Mouse (Mus musculus) heart, postnatal 25 days (tissue): ENCODE data around the gene Fau. TPM values are rescaled to one million over a fixed set of nuclear protein-coding genes. Genes with fewer than 3 reads are reported as not detected.
"Not testable (repeated sequence)": the region's sequence is repeated elsewhere in the genome, so short reads cannot be mapped to it uniquely, and the experiment has no call there.

ENCODE experiments used
- DNase-seq: peaks from one replicate; pipeline ENCODE4 v3.0.0; 2022; ENCODE audit warnings: low spot score
- intact Hi-C: fragments of 180-260 bp; cut with DNase I; formaldehyde crosslinking; loops from one replicate; pipeline ENCODE4 v1.15.1; 2025
- total RNA-seq, 2 experiments: library from RNA; stranded (reverse); gene quantifications; 2 replicates each; pipeline ENCODE4 v1.2.3; 2021

Fau gene
- total RNA-seq, 2 experiments from 2014 or later: 499 to 563 TPM

DNA sequence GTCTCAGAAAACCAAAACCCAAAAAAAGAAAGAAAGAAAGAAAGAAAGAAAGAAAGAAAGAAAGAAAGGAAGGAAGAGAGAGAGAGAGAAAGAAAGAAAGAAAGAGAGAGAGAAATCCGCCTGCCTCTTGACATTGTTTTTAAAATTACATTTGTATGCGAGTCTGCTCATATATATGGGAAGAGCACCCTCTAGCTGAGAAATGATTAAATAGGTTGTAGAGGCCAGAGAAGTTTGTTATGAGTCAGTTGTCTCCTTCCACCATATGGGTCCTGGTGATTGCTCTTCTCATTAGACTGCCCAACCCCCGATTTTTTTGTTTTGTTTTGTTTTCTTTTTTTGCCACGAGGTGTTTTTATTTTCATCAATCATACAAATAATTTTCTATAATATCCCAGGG lies 13.5 kb upstream of the Fau start:
- DNase-seq: not testable (repeated sequence)
- intact Hi-C loops: loop anchor here (2.0 to 5.0 kb wide), 2 partner anchors 25 to 122 kb away; partner anchors contain the start of gene Cdc42ep2

DNA sequence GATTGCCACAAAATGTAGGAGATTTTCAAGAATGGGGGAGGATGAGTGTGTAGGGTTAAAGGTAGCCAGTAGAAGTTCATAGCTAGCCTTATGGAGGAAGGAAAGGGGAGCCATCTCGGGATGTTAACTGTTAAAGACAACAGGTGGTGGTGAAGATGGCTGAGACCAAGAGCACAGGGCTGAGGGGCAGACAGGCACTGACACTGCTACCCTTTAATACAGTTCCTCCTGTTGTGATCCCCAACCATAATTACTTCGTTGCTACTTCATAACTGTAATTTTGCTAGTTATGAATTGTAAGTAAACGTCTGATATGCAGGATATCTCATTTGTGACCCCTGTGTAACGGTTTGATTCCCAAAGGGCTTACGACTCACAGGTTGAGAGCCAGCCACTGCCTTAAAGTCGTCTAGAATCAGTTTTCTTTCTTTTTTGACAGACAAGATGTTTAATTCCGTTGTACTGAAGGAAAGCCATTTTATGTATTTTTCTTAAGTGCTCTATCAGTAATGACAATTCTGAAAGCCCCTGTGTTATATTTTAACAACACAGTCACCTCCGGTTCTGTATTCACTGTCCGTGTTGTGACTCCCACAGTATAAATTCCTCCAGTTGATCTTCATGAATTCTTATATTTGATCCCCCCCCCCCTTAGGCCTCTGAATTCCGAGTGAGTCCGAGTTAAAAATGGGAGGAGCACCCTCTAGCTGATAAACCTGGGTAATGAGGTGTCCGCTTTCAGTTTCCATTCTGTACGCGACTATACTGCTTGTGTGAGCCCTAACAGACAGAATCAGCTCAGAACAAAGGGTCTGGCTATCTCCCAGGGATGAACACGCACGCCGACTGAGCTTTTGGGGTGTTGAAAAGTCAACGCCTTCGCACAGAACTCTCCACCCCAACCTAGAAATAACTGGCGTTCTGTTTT lies 12.0 kb upstream of the Fau start:
- DNase-seq: no peak
- intact Hi-C loops: loop anchor here (2.0 to 5.0 kb wide), 2 partner anchors 27 to 72 kb away; partner anchors contain the start of gene Sac3d1

DNA sequence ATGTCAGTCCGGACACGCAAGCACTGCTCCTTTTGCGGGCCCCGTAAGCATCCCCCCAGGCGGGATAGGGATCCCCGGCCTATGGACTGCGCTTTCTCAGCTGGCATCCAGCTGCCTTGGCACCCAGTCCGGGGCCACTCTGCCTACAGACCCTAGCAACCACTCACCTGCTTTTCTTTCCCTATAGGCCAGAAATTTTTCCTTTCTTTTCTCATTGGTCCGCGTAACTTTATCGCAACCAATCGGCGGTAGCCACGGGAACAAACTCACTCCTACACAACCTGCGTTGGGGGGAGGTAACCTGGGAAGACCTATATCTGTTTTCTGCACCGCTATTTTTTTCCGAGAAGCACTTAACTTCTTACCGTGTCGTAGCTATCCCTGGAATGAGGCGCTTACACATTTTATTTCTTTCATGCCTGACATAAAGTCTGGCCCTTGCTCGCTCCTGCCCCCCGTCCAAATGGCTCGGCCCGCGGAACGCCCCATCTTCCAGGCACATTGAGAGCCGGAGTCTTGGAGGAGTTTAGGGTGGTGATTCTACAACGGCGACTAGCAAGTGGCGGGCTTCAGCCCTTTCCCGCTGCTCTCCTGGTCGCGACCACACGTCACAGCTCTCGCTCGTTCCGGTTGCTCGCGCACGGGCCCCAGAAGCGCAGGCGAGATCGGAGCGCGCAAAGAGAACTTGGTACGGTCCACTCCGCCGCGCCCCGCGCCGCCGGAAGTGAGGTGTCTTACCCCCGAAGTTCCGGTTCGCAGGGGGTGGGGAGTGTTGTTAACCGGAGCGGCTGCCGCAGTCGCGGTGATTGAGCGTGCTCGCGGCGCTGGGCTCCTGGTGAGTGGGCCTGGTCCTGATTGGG lies 11.1 kb upstream of the Fau start, which contains the start of gene Syvn1:
Syvn1 (plus strand) TSS at position 283 of the 860 bp plus-strand sequence.
- intact Hi-C loops: loop anchor here (5.0 kb wide), 1 partner anchor 71 kb away; the partner anchor contains the start of gene Sac3d1
- peak; percentile 86 for DNase-seq

GRCm38 (mm10) chr19:6047154-6047898 lies 10.3 kb upstream of the Fau start:
- intact Hi-C loops: loop anchor here (5.0 kb wide), 1 partner anchor 70 kb away; the partner anchor contains the start of gene Sac3d1
- DNase-seq: no peak

DNA sequence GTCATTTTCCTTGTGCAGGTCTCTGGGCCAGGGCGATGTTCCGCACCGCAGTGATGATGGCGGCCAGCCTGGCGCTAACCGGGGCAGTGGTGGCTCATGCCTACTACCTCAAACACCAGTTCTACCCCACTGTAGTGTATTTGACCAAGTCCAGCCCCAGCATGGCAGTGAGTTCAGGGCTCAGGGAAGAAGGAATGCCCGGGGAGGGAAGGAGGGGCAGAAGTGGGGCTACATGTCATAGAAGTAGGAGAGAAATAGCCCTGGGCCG lies 9.8 kb upstream of the Fau start:
- no peak for DNase-seq
- intact Hi-C loops: loop anchor here (5.0 kb wide), 1 partner anchor 69 kb away; the partner anchor contains the start of gene Sac3d1

- intact Hi-C loops: loop anchor here (5.0 kb wide), 1 partner anchor 68 kb away; the partner anchor contains the start of gene Sac3d1
- no peak for DNase-seq
Measured at GRCm38 (mm10) chr19:6048681-6049410, 8.8 kb upstream of the Fau start.

- DNase-seq: no peak
- intact Hi-C loops: no loop called here
Measured at GRCm38 (mm10) chr19:6052516-6052915, 5.1 kb upstream of the Fau start.

DNA sequence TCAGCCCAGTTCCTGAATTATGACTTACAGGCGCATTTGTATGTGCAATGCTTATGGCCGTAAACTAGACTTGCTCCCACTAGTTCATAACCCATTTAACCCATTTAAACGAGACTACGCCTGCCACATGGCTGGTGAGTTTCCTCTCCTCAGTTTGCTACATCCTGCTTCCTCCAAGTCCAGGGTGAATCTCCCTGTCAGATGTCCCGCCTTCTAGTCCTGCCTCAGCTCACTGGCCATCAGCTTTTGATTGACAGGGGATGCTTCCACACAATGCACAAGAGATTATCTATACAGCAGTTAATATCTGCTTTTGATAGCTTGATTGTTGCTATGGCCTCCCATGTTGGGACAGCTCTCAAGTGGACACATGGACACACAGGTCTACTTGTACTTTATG lies 3.3 kb upstream of the Fau start:
- intact Hi-C loops: no loop called here
- DNase-seq: no peak

DNA sequence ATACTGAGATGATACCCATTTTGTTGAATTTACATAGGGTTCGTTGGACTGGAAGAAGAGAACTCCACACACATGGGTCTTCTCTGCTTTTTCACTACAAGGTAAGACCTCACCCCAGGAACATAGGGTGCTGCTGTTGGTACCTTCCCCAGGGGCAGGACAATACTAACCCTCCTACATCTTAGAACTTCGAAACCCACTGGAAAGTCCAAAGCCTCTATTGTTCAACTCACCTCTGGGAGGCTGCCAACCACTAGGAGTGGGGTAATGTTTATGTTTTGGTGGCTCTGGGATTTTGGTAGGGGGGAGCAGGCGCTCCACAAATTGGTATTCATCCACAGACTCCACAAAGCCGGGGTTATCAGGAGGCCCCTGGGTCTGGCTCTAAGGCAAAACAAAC lies 948 bp upstream of the Fau start:
- DNase-seq: no peak
- intact Hi-C loops: no loop called here

- intact Hi-C loops: loop anchor here (1.0 kb wide), 1 partner anchor 26 kb away; the partner anchor contains the start of genes Cdca5 and Zfpl1
- no peak for DNase-seq
Measured at GRCm38 (mm10) chr19:6058513-6058912, 869 bp downstream of the Fau start.

DNA sequence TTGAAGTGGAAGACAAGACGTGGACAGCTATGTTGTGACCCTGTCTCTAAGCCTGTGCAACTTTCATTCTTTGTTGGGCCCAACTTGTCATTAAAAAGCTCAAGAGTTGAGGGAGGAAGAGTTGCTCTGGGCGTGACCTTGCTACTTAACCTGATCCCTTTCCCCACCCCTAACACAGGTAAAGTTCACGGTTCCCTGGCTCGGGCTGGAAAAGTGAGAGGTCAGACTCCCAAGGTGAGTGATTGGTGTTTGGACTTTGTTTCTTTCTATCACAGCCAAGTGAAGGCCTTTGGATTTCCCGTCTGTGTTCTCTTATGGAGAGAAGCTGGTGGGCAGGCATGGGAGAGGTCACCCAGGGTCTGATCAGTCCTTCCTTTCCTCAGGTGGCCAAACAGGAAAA lies 1.3 kb downstream of the Fau start:
- DNase-seq: no peak
- intact Hi-C loops: loop anchor here (1.0 kb wide), 1 partner anchor 25 kb away; the partner anchor contains the start of genes Cdca5 and Zfpl1

- intact Hi-C loops: no loop called here
- DNase-seq: peak; percentile 89
Measured at GRCm38 (mm10) chr19:6061021-6061533, 3.4 kb downstream of the Fau start, which contains the start of gene Znhit2. Znhit2 (plus strand) TSS chr19:6061192.

GRCm38 (mm10) chr19:6061641-6062302 lies 4.1 kb downstream of the Fau start:
- intact Hi-C loops: no loop called here
- DNase-seq: no peak

DNA sequence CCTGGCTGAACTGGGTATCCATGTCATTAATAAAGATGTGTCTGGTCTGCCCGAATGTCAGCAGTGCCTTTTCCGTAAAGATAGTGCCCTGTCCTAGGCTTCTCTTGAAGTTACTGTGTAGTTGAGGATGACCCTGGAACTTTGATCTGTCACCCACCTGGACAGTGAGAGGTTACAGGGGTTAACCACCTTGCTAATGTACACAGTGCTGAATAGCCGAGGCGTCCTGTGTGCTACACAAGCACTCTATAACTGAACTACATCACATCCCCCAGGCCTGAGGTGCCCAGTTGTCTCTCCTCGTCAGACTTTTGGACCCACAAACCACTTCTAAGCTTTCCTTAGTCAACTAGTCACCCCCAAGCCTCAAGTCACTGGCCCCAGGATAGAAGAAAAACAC lies 4.8 kb downstream of the Fau start:
- DNase-seq: no peak
- intact Hi-C loops: no loop called here

DNA sequence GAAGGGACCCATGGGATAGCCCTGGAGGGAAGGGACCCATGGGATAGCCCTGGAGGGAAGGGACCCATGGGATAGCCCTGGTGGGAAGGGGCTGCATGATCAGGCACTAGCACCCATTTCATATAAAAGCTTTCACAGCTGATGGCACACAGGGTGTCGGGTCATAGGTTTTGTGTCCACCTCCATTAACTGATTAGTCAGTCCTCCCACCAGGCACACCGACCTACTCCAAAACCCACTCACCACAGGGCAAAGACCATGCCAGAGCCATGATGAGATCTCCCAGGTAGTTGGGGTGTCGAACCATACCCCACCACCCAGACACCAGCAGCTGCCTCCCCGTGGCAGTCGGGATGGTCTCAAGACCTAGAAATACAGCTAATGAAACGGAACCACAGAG lies 5.4 kb downstream of the Fau start:
- no peak for DNase-seq

GRCm38 (mm10) chr19:6066571-6066970 lies 8.9 kb downstream of the Fau start:
- intact Hi-C loops: no loop called here
- no peak for DNase-seq

More for the DNA sequence above, 5.4 kb downstream of the Fau start:
- intact Hi-C loops: no loop called here

DNA sequence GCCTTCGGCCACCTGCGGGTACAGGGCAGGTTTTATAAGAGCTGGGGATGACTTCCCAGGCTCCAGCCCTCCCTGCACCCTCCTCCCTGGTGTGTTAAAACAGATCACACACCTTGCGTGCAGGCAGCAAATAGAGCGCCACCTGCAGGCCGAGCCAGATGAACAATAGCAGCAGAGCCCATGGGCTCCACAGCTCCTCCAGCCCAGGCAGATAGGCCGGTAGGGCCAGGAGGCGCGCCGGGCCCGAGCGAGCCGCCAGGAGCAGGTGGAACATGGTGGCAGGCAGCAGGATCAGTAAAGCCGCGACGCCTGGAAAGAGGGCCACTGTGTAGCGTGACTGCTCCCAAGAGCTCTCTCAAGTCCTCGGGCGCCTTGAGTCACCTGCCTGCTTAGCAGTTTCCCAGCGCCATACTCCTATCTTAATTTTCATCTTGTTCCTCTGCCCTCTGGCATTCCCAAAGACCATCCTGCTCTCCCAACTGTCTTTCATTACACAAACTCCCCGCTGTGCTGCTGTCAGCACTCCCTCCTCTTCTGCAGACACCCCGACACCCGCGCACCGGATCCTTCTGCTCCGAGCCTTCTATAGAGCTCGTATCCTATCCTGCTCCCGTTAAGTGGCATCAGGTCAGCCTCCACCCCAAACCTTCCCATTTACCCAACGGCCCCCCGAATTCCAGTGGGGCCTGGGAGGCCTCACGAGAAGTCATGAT lies 9.5 kb downstream of the Fau start:
- intact Hi-C loops: no loop called here
- no peak for DNase-seq
